Mouse (Mus musculus) embryonic stem cell, embryonic (primary cell): ENCODE data around the gene S100a13.

Source experiments
- CTCF ChIA-PET, 4 experiments: fragments of 300-600 bp in 2 of 4; fragments of 350-600 bp in 2 of 4; sonication (Branson Sonifier 250); formaldehyde crosslinking; loops; one replicate each; lab custom pipeline; 2022; ENCODE audit warnings: inconsistent platforms in 2 of 4; lab: Charles Lee
- POLR2A ChIA-PET, 4 experiments: fragments of 300-600 bp in 2 of 4; fragments of 350-600 bp in 2 of 4; sonication (Branson Sonifier 250); formaldehyde crosslinking; loops; one replicate each; lab custom pipeline; 2022; ENCODE audit warnings: antibody characterized with exemption in 4 of 4, inconsistent platforms in 1 of 4; lab: Charles Lee

Gene S100a13

GRCm38 (mm10) chr3:90515789-90516188 is 1.6 kb downstream of the S100a13 start:
- POLR2A ChIA-PET: interaction anchor here in 3 of 4 experiments (0.5 to 6.8 kb wide), 15 partner anchors 7 to 106 kb away, joined by 3 to 101 read pairs (median 5); partner anchors contain the start of genes Chtop (in 2 of the 3), S100a14 (in 2 of the 3) and Snapin (in 2 of the 3)
- CTCF ChIA-PET: interaction anchor here in 1 of 4 experiments (0.9 kb wide), 1 partner anchor 10 kb away, joined by 3 read pairs; the partner anchor contains the start of gene S100a14

GRCm38 (mm10) chr3:90517711-90518110 is 3.5 kb downstream of the S100a13 start:
- POLR2A ChIA-PET: interaction anchor here (0.5 to 6.8 kb wide), 16 partner anchors 9 to 41 kb away, joined by 3 to 78 read pairs (median 6); partner anchors contain the start of genes Chtop (in 3 of the 4), S100a14 (in 2 of the 4) and Snapin (in 2 of the 4)
- CTCF ChIA-PET: interaction anchor here in 1 of 4 experiments (1.4 kb wide), 1 partner anchor 113 kb away, joined by 3 read pairs; no protein-coding TSS in a partner anchor

- POLR2A ChIA-PET: interaction anchor here in 3 of 4 experiments (0.7 to 9.3 kb wide), 23 partner anchors 10 to 426 kb away, joined by 3 to 200 read pairs (median 10); partner anchors contain the start of genes Chtop (in 3 of the 3), S100a1 (in 3 of the 3), S100a13 (in 3 of the 3) and S100a16 (in 2 of the 3)
- CTCF ChIA-PET: interaction anchor here (0.6 to 3.5 kb wide), 31 partner anchors 9 to 185 kb away, joined by 3 to 24 read pairs (median 4); partner anchors contain the start of genes S100a16 (in 2 of the 4), S100a6 (in 1 of the 4) and Snapin (in 1 of the 4)
Observed at GRCm38 (mm10) chr3:90525421-90525820, 11.2 kb downstream of the S100a13 start.

GRCm38 (mm10) chr3:90526076-90526475 is 11.8 kb downstream of the S100a13 start:
- ChIA-PET POLR2A (interaction anchor here in 3 of 4 experiments (0.6 to 9.3 kb wide), 30 partner anchors 8 to 137 kb away, joined by 3 to 200 read pairs (median 6); partner anchors contain the start of genes Chtop (in 3 of the 3), S100a1 (in 3 of the 3), S100a13 (in 3 of the 3) and S100a16 (in 3 of the 3)), CTCF (interaction anchor here (0.6 to 3.5 kb wide), 30 partner anchors 10 to 184 kb away, joined by 3 to 24 read pairs (median 4); partner anchors contain the start of genes S100a16 (in 3 of the 4), S100a6 (in 1 of the 4) and Snapin (in 1 of the 4))

GRCm38 (mm10) chr3:90526580-90526979 is 12.3 kb downstream of the S100a13 start, which contains the start of gene S100a14:
S100a14 (plus strand) TSS chr3:90526856.
- CTCF ChIA-PET: interaction anchor here (0.6 to 3.5 kb wide), 21 partner anchors 10 to 183 kb away, joined by 3 to 24 read pairs (median 4); partner anchors contain the start of genes S100a16 (in 3 of the 4) and S100a6 (in 1 of the 4)
- POLR2A ChIA-PET: interaction anchor here in 3 of 4 experiments (0.6 to 9.3 kb wide), 28 partner anchors 9 to 86 kb away, joined by 3 to 200 read pairs (median 6); partner anchors contain the start of genes Chtop (in 3 of the 3), S100a1 (in 3 of the 3), S100a13 (in 3 of the 3) and S100a16 (in 3 of the 3)

- ChIA-PET CTCF (interaction anchor here in 3 of 4 experiments (0.6 to 3.5 kb wide), 9 partner anchors 9 to 182 kb away, joined by 3 to 21 read pairs (median 9); partner anchors contain the start of gene S100a16 (in 2 of the 3)), POLR2A (interaction anchor here in 3 of 4 experiments (0.6 to 9.3 kb wide), 24 partner anchors 8 to 73 kb away, joined by 3 to 200 read pairs (median 6); partner anchors contain the start of genes Chtop (in 3 of the 3), S100a1 (in 3 of the 3), S100a13 (in 3 of the 3) and S100a16 (in 2 of the 3))
Observed at GRCm38 (mm10) chr3:90527291-90527873, 13.1 kb downstream of the S100a13 start.

GRCm38 (mm10) chr3:90531713-90532112 is 17.5 kb downstream of the S100a13 start:
- POLR2A ChIA-PET: interaction anchor here in 1 of 4 experiments (0.9 to 1.8 kb wide), 2 partner anchors 9 to 90 kb away, joined by 3 to 4 read pairs; no protein-coding TSS in a partner anchor
- CTCF ChIA-PET: interaction anchor here in 2 of 4 experiments (0.5 to 0.6 kb wide), 2 partner anchors 32 to 34 kb away, joined by 3 read pairs; no protein-coding TSS in a partner anchor

GRCm38 (mm10) chr3:90535446-90535845 is 21.2 kb downstream of the S100a13 start:
- CTCF ChIA-PET: no interaction called here
- POLR2A ChIA-PET: interaction anchor here in 3 of 4 experiments (1.0 to 4.5 kb wide), 6 partner anchors 10 to 27 kb away, joined by 3 to 22 read pairs (median 14); partner anchors contain the start of genes Chtop (in 1 of the 3), S100a1 (in 1 of the 3), S100a13 (in 1 of the 3) and S100a14 (in 1 of the 3)

GRCm38 (mm10) chr3:90537141-90537904 is 23.1 kb downstream of the S100a13 start, which contains the start of gene S100a16:
S100a16 (plus strand) TSS chr3:90537254.
- POLR2A ChIA-PET: interaction anchor here in 3 of 4 experiments (0.5 to 4.5 kb wide), 23 partner anchors 9 to 163 kb away, joined by 3 to 22 read pairs (median 4); partner anchors contain the start of genes S100a14 (in 3 of the 3), Chtop (in 2 of the 3) and Snapin (in 1 of the 3)
- CTCF ChIA-PET: interaction anchor here (0.7 to 2.3 kb wide), 9 partner anchors 10 to 104 kb away, joined by 3 to 18 read pairs (median 3); partner anchors contain the start of genes S100a14 (in 2 of the 4) and Snapin (in 1 of the 4)

- POLR2A ChIA-PET: interaction anchor here in 3 of 4 experiments (0.6 to 3.1 kb wide), 10 partner anchors 10 to 50 kb away, joined by 3 to 19 read pairs (median 4); partner anchors contain the start of genes Chtop (in 2 of the 3) and S100a14 (in 1 of the 3)
- CTCF ChIA-PET: interaction anchor here in 1 of 4 experiments (1.3 to 2.3 kb wide), 2 partner anchors 12 to 15 kb away, joined by 3 to 18 read pairs; partner anchors contain the start of gene S100a14
Observed at GRCm38 (mm10) chr3:90537905-90538296, 23.7 kb downstream of the S100a13 start.

GRCm38 (mm10) chr3:90540904-90541303 is 26.7 kb downstream of the S100a13 start:
- POLR2A ChIA-PET: interaction anchor here in 3 of 4 experiments (1.4 to 3.1 kb wide), 7 partner anchors 12 to 47 kb away, joined by 3 to 14 read pairs (median 8); partner anchors contain the start of gene Chtop (in 2 of the 3)
- CTCF ChIA-PET: interaction anchor here in 1 of 4 experiments (0.7 to 3.2 kb wide), 4 partner anchors 15 to 736 kb away, joined by 3 to 21 read pairs (median 3); partner anchors contain the start of genes S100a14 and Snapin

- POLR2A ChIA-PET: interaction anchor here in 2 of 4 experiments (0.8 to 1.5 kb wide), 3 partner anchors 24 to 60 kb away, joined by 3 to 4 read pairs (median 4); no protein-coding TSS in a partner anchor
- CTCF ChIA-PET: interaction anchor here in 3 of 4 experiments (0.5 to 1.0 kb wide), 3 partner anchors 23 to 468 kb away, joined by 3 to 4 read pairs (median 4); partner anchors contain the start of gene S100a14 (in 1 of the 3)
Observed at GRCm38 (mm10) chr3:90549676-90550420, 35.6 kb downstream of the S100a13 start.

- ChIA-PET CTCF (interaction anchor here in 1 of 4 experiments (0.5 kb wide), 1 partner anchor 468 kb away, joined by 4 read pairs; no protein-coding TSS in a partner anchor), POLR2A (interaction anchor here in 2 of 4 experiments (0.9 to 1.5 kb wide), 3 partner anchors 24 to 38 kb away, joined by 3 to 4 read pairs (median 3); partner anchors contain the start of gene S100a14 (in 1 of the 2))
Observed at GRCm38 (mm10) chr3:90550421-90550790, 36.2 kb downstream of the S100a13 start.

GRCm38 (mm10) chr3:90552231-90552630 is 38.0 kb downstream of the S100a13 start:
- POLR2A ChIA-PET: interaction anchor here in 1 of 4 experiments (0.6 kb wide), 1 partner anchor 15 kb away, joined by 3 read pairs; no protein-coding TSS in a partner anchor

GRCm38 (mm10) chr3:90555954-90556353 is 41.7 kb downstream of the S100a13 start:
- CTCF ChIA-PET: interaction anchor here in 1 of 4 experiments (1.1 kb wide), 1 partner anchor 66 kb away, joined by 3 read pairs; the partner anchor contains the start of gene Snapin
- POLR2A ChIA-PET: interaction anchor here in 1 of 4 experiments (1.6 kb wide), 1 partner anchor 63 kb away, joined by 4 read pairs; no protein-coding TSS in a partner anchor

More at GRCm38 (mm10) chr3:90552231-90552630, 38.0 kb downstream of the S100a13 start:
- CTCF ChIA-PET: no interaction called here
